Mouse (Mus musculus) forebrain, embryonic 13.5 days (tissue): ENCODE data around the gene Adcyap1r1. TPM values are rescaled to one million over a fixed set of nuclear protein-coding genes. Genes with fewer than 3 reads are reported as not detected.

ENCODE experiments used
- ATAC-seq: fragments of 200-750 bp; cut with Nextera tagmentation; 2 replicates; pipeline ENCODE4 v1.8.0; 2017
- H3K27ac ChIP-seq: fragments of 300-500 bp; sonication (generic); 2 replicates; pipeline ENCODE4 v1.5.1; 2015; ENCODE audit warnings: inconsistent platforms, mild to moderate bottlenecking, moderate library complexity
- H3K27me3 ChIP-seq: fragments of 300-500 bp; sonication (generic); 2 replicates; pipeline ENCODE4 v1.6.1; 2015; ENCODE audit warnings: mild to moderate bottlenecking, inconsistent platforms
- H3K36me3 ChIP-seq: fragments of 300-500 bp; sonication (generic); 2 replicates; pipeline ENCODE4 v1.6.1; 2015; ENCODE audit warnings: mild to moderate bottlenecking, inconsistent platforms; ENCODE audit not compliant: poor library complexity, severe bottlenecking
- H3K4me1 ChIP-seq: fragments of 300-500 bp; sonication (generic); 2 replicates; pipeline ENCODE4 v1.6.1; 2015; ENCODE audit warnings: inconsistent platforms
- H3K4me2 ChIP-seq: fragments of 300-500 bp; sonication (generic); 2 replicates; pipeline ENCODE4 v1.6.1; 2015; ENCODE audit warnings: inconsistent platforms, mild to moderate bottlenecking, moderate library complexity
- H3K4me3 ChIP-seq: fragments of 300-500 bp; sonication (generic); 2 replicates; pipeline ENCODE4 v1.5.1; 2015; ENCODE audit warnings: mild to moderate bottlenecking, inconsistent platforms
- H3K9ac ChIP-seq: fragments of 300-500 bp; sonication (generic); 2 replicates; pipeline ENCODE4 v1.6.1; 2015; ENCODE audit warnings: mild to moderate bottlenecking, inconsistent platforms
- H3K9me3 ChIP-seq: fragments of 300-500 bp; sonication (generic); replicated peaks from 2 replicates; pipeline ENCODE4 v1.6.1; 2016; ENCODE audit warnings: inconsistent platforms
- whole genome bisulfite sequencing: fragments of 180-500 bp; shearing (Covaris S2); methylation state at CpG from one replicate; pipeline ENCODE4 v1.1.7; 2015; 5-methylcytosine and 5-hydroxymethylcytosine counted together
- polyA plus RNA-seq: library from polyadenylated mRNA; unstranded; fragments of >200 nt; fragmentation: Nextera tagmentation; extraction: Ambion mirVana; gene quantifications from 2 replicates; pipeline ENCODE4 v1.2.1, GENCODE M21; 2015

Gene Adcyap1r1
- polyA plus RNA-seq, 1 experiment from 2014 or later: 18.6 TPM

GRCm38 (mm10) chr6:55482471-55482870, 30.7 kb downstream of the Adcyap1r1 start:
- Histone ChIP-seq H3K4me1 (peaks cover 36% of the 10 kb centered on the region), H3K4me3 (no peak overlapping the region), H3K9ac (no peak overlapping the region), H3K27me3 (no peaks in the 10 kb centered on the region), H3K36me3 (peaks cover 48% of the 10 kb centered on the region), H3K4me2 (no peak overlapping the region), H3K9me3 (no peaks in the 10 kb centered on the region), H3K27ac (peak overlapping the region; percentile 40; the same call in 1 of the 2 replicates)
- no peak for ATAC-seq
- WGBS: 79% methylated on average over 1 of the region's 1 CpGs

- ATAC-seq: no peak
Measured at GRCm38 (mm10) chr6:55483360-55483759, 31.6 kb downstream of the Adcyap1r1 start.

GRCm38 (mm10) chr6:55484224-55484623, 32.4 kb downstream of the Adcyap1r1 start:
- Histone ChIP-seq H3K27ac (peak overlapping the region; percentile 85), H3K9me3 (no peaks in the 10 kb centered on the region), H3K4me2 (peak overlapping the region; percentile 29; the same call in 1 of the 2 replicates), H3K4me3 (no peak overlapping the region), H3K4me1 (peaks cover 37% of the 10 kb centered on the region), H3K9ac (no peak overlapping the region), H3K36me3 (peaks cover 56% of the 10 kb centered on the region), H3K27me3 (no peaks in the 10 kb centered on the region)
- WGBS: 9% methylated on average over 4 of the region's 4 CpGs
- ATAC-seq: peak; percentile 89

More at GRCm38 (mm10) chr6:55483360-55483759, 31.6 kb downstream of the Adcyap1r1 start:
- no peak overlapping the region for H3K4me3 ChIP-seq
- 70% methylated on average over 7 of the region's 7 CpGs for WGBS
- peaks cover 53% of the 10 kb centered on the region for H3K36me3 ChIP-seq
- no peaks in the 10 kb centered on the region for H3K9me3 ChIP-seq
- H3K4me2 ChIP-seq: no peak overlapping the region
- H3K27ac ChIP-seq: peak overlapping the region; percentile 85
- no peaks in the 10 kb centered on the region for H3K27me3 ChIP-seq
- peak overlapping the region; percentile 1; the same call in 1 of the 2 replicates for H3K9ac ChIP-seq
- H3K4me1 ChIP-seq: peaks cover 37% of the 10 kb centered on the region

GRCm38 (mm10) chr6:55485216-55485615, 33.4 kb downstream of the Adcyap1r1 start:
- H3K4me3 ChIP-seq: no peak overlapping the region
- ATAC-seq: no peak
- WGBS: 76% methylated on average over 4 of the region's 4 CpGs
- H3K4me2 ChIP-seq: no peak overlapping the region
- H3K27ac ChIP-seq: peak overlapping the region; percentile 85
- no peak overlapping the region for H3K9ac ChIP-seq
- H3K9me3 ChIP-seq: no peaks in the 10 kb centered on the region
- H3K36me3 ChIP-seq: peaks cover 56% of the 10 kb centered on the region
- no peaks in the 10 kb centered on the region for H3K27me3 ChIP-seq
- peaks cover 37% of the 10 kb centered on the region for H3K4me1 ChIP-seq

- no peaks in the 10 kb centered on the region; the same call in 1 of the 2 replicates for H3K27me3 ChIP-seq
- peaks cover 32% of the 10 kb centered on the region for H3K4me1 ChIP-seq
- H3K4me2 ChIP-seq: no peak overlapping the region
- no peak for ATAC-seq
- H3K9ac ChIP-seq: no peak overlapping the region
- H3K4me3 ChIP-seq: no peak overlapping the region
- WGBS: 61% methylated on average over 6 of the region's 6 CpGs
- H3K36me3 ChIP-seq: peaks cover 67% of the 10 kb centered on the region
- no peak overlapping the region for H3K27ac ChIP-seq
- H3K9me3 ChIP-seq: no peaks in the 10 kb centered on the region
Measured at GRCm38 (mm10) chr6:55487726-55488125, 35.9 kb downstream of the Adcyap1r1 start.

GRCm38 (mm10) chr6:55496201-55496600, 44.4 kb downstream of the Adcyap1r1 start:
- H3K36me3 ChIP-seq: peaks cover 67% of the 10 kb centered on the region
- no peak overlapping the region for H3K4me2 ChIP-seq
- no peaks in the 10 kb centered on the region; the same call in 1 of the 2 replicates for H3K27me3 ChIP-seq
- H3K9me3 ChIP-seq: no peaks in the 10 kb centered on the region
- H3K4me3 ChIP-seq: no peak overlapping the region
- no peak overlapping the region for H3K27ac ChIP-seq
- ATAC-seq: no peak
- no peak overlapping the region for H3K9ac ChIP-seq
- 97% methylated on average over 4 of the region's 4 CpGs for WGBS
- H3K4me1 ChIP-seq: 0 out of 2 replicates have a peak, but pooled peaks cover 4% of the 10 kb centered on the region

GRCm38 (mm10) chr6:55498753-55499152, 47.0 kb downstream of the Adcyap1r1 start:
- H3K4me3 ChIP-seq: no peak overlapping the region
- peaks cover 49% of the 10 kb centered on the region for H3K36me3 ChIP-seq
- H3K27me3 ChIP-seq: no peaks in the 10 kb centered on the region
- 0 out of 2 replicates have a peak, but pooled peaks cover 9% of the 10 kb centered on the region for H3K4me1 ChIP-seq
- H3K27ac ChIP-seq: no peak overlapping the region
- no peak for ATAC-seq
- H3K4me2 ChIP-seq: no peak overlapping the region
- no peak overlapping the region for H3K9ac ChIP-seq
- no peaks in the 10 kb centered on the region for H3K9me3 ChIP-seq

- no peak for ATAC-seq
- Histone ChIP-seq H3K4me1 (0 out of 2 replicates have a peak, but pooled peaks cover 5% of the 10 kb centered on the region), H3K27me3 (no peaks in the 10 kb centered on the region), H3K9ac (no peak overlapping the region), H3K9me3 (0 out of 2 replicates have a peak, but pooled peaks cover 3% of the 10 kb centered on the region), H3K4me2 (no peak overlapping the region), H3K27ac (no peak overlapping the region), H3K36me3 (peaks cover 26% of the 10 kb centered on the region), H3K4me3 (no peak overlapping the region)
- WGBS: 80% methylated on average over 6 of the region's 6 CpGs
Measured at GRCm38 (mm10) chr6:55501061-55501460, 49.3 kb downstream of the Adcyap1r1 start.

GRCm38 (mm10) chr6:55502309-55502708, 50.5 kb downstream of the Adcyap1r1 start:
- H3K4me1 ChIP-seq: 0 out of 2 replicates have a peak, but pooled peaks cover 5% of the 10 kb centered on the region
- H3K27me3 ChIP-seq: no peaks in the 10 kb centered on the region
- ATAC-seq: no peak
- WGBS: 76% methylated on average over 7 of the region's 7 CpGs
- peaks cover 14% of the 10 kb centered on the region for H3K36me3 ChIP-seq
- H3K4me2 ChIP-seq: no peak overlapping the region
- H3K9ac ChIP-seq: no peak overlapping the region
- H3K9me3 ChIP-seq: 0 out of 2 replicates have a peak, but pooled peaks cover 3% of the 10 kb centered on the region
- no peak overlapping the region for H3K27ac ChIP-seq
- no peak overlapping the region for H3K4me3 ChIP-seq

GRCm38 (mm10) chr6:55504797-55505488, 53.2 kb downstream of the Adcyap1r1 start:
- Histone ChIP-seq H3K4me3 (no peak overlapping the region), H3K27ac (no peak overlapping the region), H3K27me3 (no peaks in the 10 kb centered on the region), H3K9me3 (0 out of 2 replicates have a peak, but pooled peaks cover 3% of the 10 kb centered on the region), H3K4me2 (no peak overlapping the region), H3K36me3 (no peaks in the 10 kb centered on the region), H3K9ac (no peak overlapping the region), H3K4me1 (0 out of 2 replicates have a peak, but pooled peaks cover 5% of the 10 kb centered on the region)
- ATAC-seq: peak; percentile 72
- 86% methylated on average over 2 of the region's 2 CpGs for WGBS

GRCm38 (mm10) chr6:55506519-55506918, 54.7 kb downstream of the Adcyap1r1 start:
- H3K36me3 ChIP-seq: no peaks in the 10 kb centered on the region
- 0 out of 2 replicates have a peak, but pooled peaks cover 3% of the 10 kb centered on the region for H3K9me3 ChIP-seq
- 87% methylated on average over 4 of the region's 4 CpGs for WGBS
- ATAC-seq: no peak
- H3K4me3 ChIP-seq: no peak overlapping the region
- no peak overlapping the region for H3K27ac ChIP-seq
- 0 out of 2 replicates have a peak, but pooled peaks cover 6% of the 10 kb centered on the region for H3K4me1 ChIP-seq
- H3K4me2 ChIP-seq: no peak overlapping the region
- H3K9ac ChIP-seq: no peak overlapping the region
- H3K27me3 ChIP-seq: no peaks in the 10 kb centered on the region

- Histone ChIP-seq H3K9me3 (0 out of 2 replicates have a peak, but pooled peaks cover 2% of the 10 kb centered on the region), H3K9ac (no peak overlapping the region), H3K36me3 (no peaks in the 10 kb centered on the region), H3K27me3 (no peaks in the 10 kb centered on the region), H3K27ac (no peak overlapping the region), H3K4me1 (peaks cover 9% of the 10 kb centered on the region), H3K4me2 (no peak overlapping the region), H3K4me3 (no peak overlapping the region)
- 87% methylated on average over 6 of the region's 6 CpGs for WGBS
- ATAC-seq: no peak
Measured at GRCm38 (mm10) chr6:55509130-55509870, 57.5 kb downstream of the Adcyap1r1 start.
